Mouse (Mus musculus): ENCODE measurements around the gene Cdhr3. TPM values are rescaled to one million over a fixed set of nuclear protein-coding genes. Genes with fewer than 3 reads are reported as not detected.

Cdhr3 gene
- 1 to 10 TPM; 1.2 to 1.6 TPM for total RNA-seq (2021)
- long read RNA-seq, experiment 1, partial matches to known transcripts: 1 of 2 reads
- long read RNA-seq, experiment 1, other reads (novel, unspliced or antisense): 1 of 2 reads
- long read RNA-seq, experiment 2, partial matches to known transcripts: 2 of 2 reads
- long read RNA-seq, experiment 2, other reads (novel, unspliced or antisense): 0 of 2 reads

- DNase-seq (ENCODE audit: low spot score in 2 of 2): no peak
Observed at GRCm38 (mm10) chr12:33092775-33093174, at the start of gene Cdhr3. Gene Cdhr3, minus strand, starts transcription at chr12:33092875.

GRCm38 (mm10) chr12:33139083-33139482 is 46.4 kb upstream of the Cdhr3 start:
- no peak for DNase-seq (ENCODE audit: low spot score in 2 of 2)

- no peak for DNase-seq (ENCODE audit: low spot score in 2 of 2)
Observed at GRCm38 (mm10) chr12:33137857-33138256, 45.2 kb upstream of the Cdhr3 start.

GRCm38 (mm10) chr12:33131796-33132195 is 39.1 kb upstream of the Cdhr3 start:
- no peak for DNase-seq (ENCODE audit: low spot score in 2 of 2)

DNA sequence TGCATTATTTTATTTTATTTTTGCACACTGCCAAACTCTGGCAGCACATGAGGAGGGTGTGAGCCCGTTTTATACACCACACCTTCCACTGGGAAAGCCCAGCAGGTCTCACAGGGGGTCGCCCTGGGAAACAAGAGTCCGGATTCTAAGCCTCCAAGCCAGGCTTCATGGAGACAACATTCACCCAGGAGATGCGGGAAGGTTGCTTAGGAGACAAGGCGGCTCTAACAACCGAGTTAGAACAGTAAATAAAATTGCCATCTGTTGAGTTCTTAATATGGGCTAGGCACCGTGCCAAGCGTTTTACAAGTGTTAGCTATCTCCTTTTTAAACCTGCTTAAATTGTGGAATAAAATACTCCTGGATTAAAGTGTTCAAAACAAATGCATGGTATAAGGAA is 37.7 kb upstream of the Cdhr3 start:
- peak; percentile 61 to 64 for DNase-seq (ENCODE audit: low spot score in 2 of 2)

GRCm38 (mm10) chr12:33129410-33129809 is 36.7 kb upstream of the Cdhr3 start:
- no peak for DNase-seq (ENCODE audit: low spot score in 2 of 2)

DNA sequence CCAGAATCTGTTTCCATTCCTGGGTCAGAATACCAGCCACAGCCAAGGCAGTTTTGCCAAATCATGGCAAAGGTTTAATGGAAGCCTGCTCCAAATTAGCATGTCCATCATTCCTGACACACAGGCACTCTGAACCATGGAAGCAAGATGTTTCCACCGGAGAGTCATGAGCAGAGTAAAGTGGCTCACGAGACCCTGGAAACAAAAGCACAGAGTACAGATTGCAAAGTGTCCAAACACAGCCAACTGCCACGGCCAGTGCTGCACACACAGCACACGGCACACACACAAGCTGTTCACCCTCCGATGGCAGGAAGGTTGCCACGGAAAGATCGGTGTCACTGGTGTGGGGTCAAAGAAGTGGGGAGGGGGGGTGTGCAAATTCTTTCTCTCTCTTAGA is 36.0 kb upstream of the Cdhr3 start:
- no peak for DNase-seq (ENCODE audit: low spot score in 2 of 2)

DNA sequence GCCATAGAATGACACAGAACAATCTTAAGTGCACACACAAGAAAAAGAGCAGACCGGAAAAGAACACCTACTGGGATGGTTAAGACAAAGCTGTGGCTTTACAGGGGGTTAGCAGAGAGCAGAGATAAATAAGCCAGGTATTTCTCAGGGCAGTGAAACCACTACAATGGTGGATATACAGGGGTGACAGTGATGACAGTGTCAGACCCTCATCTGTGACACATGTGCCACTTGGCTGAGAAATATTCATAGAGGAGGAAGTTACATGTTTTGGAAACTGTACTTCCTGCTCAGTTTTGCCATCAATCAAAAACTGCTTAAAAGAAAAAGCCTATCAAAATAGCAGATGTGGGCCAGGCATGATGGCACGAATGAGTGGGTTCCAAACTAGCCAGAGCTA is 35.4 kb upstream of the Cdhr3 start:
- no peak for DNase-seq (ENCODE audit: low spot score in 2 of 2)

DNA sequence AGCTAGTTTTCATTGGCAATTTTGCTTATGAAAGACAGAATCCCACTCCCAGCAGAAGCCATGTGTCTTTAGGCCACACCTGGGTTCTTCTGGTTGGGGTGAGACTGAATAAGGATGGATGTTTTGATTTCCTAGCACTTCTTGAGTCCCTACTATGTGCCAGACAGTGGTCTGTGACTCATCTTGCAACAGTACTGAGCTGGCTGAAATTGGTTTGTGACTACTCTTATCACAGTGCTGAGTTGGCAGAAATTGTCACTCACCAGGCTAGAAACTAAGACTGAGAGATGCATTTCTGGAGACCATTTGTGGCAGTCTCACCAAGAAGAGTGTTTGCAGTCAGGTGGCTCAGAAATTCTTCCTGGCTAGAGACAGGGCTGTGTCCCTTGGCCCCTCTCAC is 33.6 kb upstream of the Cdhr3 start:
- no peak for DNase-seq (ENCODE audit: low spot score in 2 of 2)

DNA sequence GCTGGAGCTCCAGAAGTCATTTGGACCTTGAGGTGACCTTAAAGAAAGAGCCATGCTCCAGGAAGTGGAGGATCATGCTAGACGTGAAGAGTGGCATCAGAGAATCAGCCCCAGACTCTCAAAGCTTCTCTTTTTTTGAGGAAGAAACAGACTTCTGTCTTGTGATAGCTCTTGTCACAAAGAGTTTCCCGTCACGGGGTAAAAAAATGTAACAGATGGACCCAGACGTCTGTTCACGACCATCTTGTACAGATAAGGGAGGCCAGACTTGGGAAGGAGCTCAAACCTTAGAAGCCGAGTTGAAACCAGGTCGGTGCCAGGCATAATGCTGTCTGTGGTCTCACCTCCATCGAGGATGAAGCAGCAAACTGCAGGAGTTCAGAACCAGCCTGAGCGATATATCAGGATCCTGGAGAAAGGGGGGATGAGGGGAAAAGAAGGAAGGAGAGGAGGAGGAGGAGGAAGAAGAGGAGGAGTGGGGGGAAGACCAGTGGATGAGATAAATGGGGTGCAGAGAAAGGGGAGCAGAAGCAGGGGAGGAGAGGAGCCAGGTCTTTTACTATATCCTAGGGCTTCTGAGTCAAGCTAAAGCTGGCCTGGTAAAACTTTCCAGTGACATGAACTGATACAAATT is 33.0 kb upstream of the Cdhr3 start:
- DNase-seq (ENCODE audit: low spot score in 2 of 2): no peak

GRCm38 (mm10) chr12:33118624-33119301 is 26.1 kb upstream of the Cdhr3 start:
- no peak for DNase-seq (ENCODE audit: low spot score in 2 of 2)

DNA sequence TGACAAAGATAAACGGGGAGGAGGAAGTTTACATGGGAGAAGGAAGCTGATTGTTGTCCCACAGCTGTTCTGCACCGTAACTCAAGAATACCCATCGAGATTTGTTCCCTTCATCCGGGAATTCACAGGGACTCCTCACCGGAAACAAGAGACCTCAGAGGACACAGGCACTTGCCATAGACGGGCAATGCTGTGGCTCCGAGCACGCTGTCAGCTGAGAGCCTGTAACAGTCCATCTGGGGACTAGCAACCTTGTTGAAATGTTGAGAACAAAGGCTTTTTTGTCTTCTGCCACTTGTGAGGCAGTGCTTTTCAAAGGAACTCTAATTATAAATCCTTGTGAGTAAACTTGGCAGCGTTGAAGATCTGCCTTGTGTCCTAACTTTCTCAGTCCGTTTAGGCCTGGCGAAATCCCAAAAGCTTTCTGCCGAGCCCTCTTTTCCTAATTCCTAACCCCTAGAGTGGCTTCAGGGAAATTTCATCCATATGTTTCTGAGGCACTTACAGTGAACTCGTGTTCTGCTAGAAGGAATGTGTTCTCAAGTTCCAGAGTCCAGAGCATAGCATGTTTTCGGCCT is 18.3 kb upstream of the Cdhr3 start:
- peak; percentile 12 to 24 for DNase-seq (ENCODE audit: low spot score in 2 of 2)

DNA sequence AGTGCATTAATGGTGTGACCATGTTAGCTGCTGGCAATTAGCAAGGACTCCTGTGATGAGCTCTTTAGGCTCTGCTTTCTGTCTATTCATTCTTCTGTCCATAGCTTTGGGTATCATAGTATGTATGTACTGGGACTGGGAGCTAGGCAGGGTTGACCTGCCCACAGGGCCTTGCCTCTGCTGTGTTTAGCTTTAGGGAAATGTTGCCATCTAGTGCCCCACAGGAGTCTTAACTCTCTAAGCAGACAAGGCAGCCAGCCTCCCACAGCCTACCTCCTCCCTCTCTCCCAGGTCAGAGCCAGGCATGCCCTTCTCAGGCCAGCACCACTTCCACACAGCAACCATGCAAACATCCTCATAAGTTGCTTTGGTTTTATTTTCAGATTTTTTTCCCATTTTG is 16.9 kb upstream of the Cdhr3 start:
- DNase-seq (ENCODE audit: low spot score in 2 of 2): peak; percentile 23 to 26

- DNase-seq (ENCODE audit: low spot score in 2 of 2): no peak
Observed at GRCm38 (mm10) chr12:33106438-33107167, 13.9 kb upstream of the Cdhr3 start.

GRCm38 (mm10) chr12:33105724-33106123 is 13.0 kb upstream of the Cdhr3 start:
- DNase-seq (ENCODE audit: low spot score in 2 of 2): no peak

DNA sequence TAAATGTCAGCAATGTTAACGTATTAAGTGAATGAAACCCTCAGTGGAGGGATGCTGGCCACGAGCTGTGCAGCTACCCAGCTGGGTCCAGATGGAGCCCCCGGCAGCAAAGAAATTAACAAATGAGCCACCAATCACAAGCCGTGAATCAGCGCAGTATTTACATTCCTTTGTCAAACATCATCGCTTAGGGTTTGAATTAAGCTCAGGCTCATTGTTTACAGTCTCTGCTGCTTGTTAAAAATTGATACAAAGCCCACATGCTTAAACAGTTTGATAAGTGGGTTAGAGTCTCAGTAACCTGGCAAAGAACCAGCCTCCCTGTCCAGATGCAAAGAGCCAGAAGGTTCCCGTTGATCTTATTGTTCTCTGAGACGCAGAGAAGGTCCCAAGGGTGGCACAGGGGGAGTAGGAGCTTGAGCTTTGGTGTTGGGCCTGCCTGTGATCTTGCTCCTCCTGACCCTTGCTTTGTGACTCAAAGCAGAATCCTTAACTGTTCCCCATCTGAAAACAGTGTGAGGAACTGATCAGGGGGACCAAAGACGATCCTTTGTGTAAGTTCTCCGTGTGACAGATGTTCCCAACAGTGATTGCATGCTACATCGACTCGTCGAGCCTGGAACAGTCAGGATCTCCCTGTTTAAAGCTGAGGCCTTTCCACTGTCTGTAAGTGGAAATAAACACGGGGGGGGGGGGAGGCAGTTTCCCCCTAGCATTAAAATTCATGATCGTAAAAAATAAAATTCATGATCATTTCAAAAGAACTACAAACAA is 9.9 kb upstream of the Cdhr3 start:
- no peak for DNase-seq (ENCODE audit: low spot score in 2 of 2)

- DNase-seq (ENCODE audit: low spot score in 2 of 2): no peak
Observed at GRCm38 (mm10) chr12:33101627-33102026, 9.0 kb upstream of the Cdhr3 start.

GRCm38 (mm10) chr12:33096017-33096416 is 3.3 kb upstream of the Cdhr3 start:
- DNase-seq (ENCODE audit: low spot score in 2 of 2): no peak

- no peak for DNase-seq (ENCODE audit: low spot score in 2 of 2)
Observed at GRCm38 (mm10) chr12:33092196-33092595, 479 bp downstream of the Cdhr3 start.

- DNase-seq (ENCODE audit: low spot score in 2 of 2): no peak
Observed at GRCm38 (mm10) chr12:33086151-33086550, 6.5 kb downstream of the Cdhr3 start.

DNA sequence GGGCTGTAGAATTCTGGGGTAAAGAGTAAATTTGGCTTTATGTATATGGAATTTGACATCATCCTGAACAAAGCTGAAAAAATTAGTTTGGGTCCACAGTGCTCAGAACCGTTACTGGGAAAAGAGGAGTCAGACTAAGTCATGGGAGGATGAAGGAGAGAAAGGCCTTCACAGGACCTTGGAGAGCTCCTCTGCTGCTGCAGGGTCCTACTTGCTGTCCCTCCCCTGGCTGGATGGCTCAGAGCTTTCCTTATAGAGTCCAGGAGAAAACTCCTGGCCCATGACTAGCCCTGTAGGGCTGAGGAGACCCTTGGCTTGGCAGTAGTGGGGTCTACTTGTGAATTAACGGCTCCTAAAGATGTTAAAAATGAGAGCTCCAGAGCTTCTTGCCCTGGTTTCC is 8.0 kb downstream of the Cdhr3 start:
- DNase-seq (ENCODE audit: low spot score in 2 of 2): no peak
